Mouse (Mus musculus) activated CD4-positive, CD25-positive, alpha-beta regulatory T cell, adult 9 weeks (primary cell): Measurements from ENCODE around the gene AU022252. TPM values are rescaled to one million over a fixed set of nuclear protein-coding genes. Genes with fewer than 3 reads are reported as not detected.

ENCODE experiments used
- polyA plus RNA-seq: library from polyadenylated mRNA; unstranded; fragments of 100-300 nt; shearing (Covaris generic); gene quantifications from one replicate; pipeline ENCODE4 v1.2.1, GENCODE M21; 2017

Gene AU022252
- polyA plus RNA-seq, result 21.8 TPM

DNA sequence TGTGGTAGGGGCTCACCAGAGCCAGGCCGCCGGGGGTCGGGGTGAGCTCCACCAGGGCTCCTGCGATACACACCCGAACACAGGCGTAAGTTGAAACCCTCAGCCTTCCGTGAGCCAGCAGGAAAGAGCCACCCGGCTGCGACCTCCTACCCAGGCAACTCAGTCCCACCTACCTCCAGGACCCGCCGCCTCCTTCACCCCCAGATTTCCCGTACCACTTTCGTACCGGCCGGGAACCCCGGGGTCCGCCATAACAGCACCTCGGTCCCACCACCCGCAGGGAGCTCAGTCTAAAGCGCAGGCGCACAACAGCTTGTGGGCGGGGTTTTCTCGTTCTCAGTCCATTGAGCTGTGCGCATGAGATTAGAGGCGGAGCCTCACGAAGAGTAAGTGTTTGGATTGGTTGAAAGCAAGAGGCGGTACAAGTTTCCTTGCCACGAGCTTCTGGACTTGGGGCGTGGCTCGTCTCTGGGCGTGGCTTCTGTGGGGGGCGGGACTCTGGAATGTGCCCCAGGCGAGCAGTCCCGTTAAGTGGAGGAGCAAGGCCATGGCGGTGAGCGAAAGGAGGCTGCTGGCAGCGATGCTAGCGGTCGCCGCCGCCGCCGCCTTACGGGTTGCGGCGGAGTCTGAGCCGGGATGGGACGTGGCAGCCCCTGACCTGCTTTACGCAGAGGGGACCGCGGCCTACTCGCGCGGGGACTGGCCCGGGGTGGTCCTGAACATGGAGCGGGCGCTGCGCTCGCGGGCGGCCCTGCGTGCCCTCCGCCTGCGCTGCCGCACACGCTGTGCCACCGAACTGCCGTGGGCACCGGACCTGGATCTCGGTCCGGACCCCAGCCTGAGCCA lies at the start of gene AU022252, which contains the start of gene P3h1:
Gene AU022252 (minus strand): TSS at position 303 of the 846 bp plus-strand sequence.
Gene P3h1 (plus strand): TSS at position 506 of the 846 bp plus-strand sequence.

DNA sequence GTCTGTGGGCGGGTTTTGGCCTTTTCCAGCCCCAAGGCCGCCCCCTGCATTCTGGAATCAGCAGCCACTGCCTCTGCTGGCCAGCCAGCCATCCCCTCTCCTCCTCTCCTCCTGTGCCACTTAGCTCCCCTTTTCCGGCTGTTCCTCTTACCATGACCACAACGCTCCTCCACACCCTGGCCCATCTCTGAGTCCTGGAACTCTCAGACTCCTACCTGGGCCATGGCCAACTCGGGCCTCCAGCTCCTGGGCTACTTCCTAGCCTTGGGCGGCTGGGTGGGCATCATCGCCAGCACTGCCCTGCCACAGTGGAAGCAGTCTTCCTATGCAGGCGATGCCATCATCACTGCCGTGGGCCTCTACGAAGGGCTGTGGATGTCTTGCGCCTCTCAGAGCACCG lies 22.8 kb upstream of the AU022252 start, which contains the start of gene Cldn19:
Gene Cldn19 (plus strand): TSS at position 64 of the 400 bp plus-strand sequence.

DNA sequence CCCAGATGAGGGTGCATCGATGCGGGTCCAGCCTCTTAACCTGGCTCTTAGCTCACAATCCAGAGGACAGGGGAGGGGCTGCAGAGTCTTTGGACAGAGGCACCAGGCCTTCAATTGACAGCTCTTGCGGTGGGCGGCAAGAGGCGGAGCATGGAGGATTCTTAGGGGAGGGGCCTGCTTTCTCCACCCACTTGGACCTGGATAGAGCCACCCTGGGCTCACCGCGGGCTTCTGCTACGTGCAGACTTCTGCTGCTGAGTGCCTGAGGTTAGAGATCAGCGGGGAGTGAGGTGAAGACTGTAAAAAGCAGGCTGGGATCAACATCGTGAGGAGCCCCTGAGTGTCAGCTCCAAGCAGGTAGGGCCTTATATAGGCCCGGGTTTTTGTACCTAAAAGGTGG lies 14.3 kb downstream of the AU022252 start, which contains the start of gene Tmem269:
Gene Tmem269 (minus strand): TSS at position 49 of the 400 bp plus-strand sequence.

DNA sequence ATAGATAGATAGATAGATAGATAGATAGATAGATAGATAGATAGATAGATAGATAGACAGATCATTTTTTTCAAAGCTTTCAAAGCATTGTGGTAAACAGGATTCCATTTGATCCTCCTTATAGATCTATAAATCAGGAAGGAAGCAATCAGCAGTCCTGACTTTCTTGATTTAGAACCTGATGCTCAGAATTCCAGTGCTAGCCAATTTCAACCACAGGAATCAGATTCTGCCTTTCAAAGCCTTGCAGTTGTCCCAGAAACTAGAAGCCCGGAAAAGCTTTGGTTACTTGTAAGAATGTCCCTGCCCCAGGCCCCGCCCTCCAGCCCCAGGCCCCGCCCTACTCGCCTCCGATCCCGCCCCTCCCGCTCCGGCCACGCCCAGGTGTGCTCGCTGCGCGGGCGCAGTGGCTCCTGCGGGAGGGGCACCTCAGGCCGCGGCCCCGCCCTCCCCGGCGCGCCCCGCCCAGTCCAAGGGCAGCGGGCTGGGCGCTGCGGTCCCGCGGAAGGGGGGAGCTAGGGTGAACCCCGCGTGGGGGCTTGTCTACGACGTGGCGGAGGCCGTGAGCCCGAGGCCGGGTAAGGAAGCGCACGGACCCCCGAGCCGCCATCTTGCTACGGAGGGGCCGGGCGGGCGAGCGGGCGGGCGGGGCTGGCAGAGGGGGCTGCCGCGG lies 37.5 kb downstream of the AU022252 start, which contains the start of gene Svbp:
Gene Svbp (plus strand): TSS at position 398 of the 673 bp plus-strand sequence.

DNA sequence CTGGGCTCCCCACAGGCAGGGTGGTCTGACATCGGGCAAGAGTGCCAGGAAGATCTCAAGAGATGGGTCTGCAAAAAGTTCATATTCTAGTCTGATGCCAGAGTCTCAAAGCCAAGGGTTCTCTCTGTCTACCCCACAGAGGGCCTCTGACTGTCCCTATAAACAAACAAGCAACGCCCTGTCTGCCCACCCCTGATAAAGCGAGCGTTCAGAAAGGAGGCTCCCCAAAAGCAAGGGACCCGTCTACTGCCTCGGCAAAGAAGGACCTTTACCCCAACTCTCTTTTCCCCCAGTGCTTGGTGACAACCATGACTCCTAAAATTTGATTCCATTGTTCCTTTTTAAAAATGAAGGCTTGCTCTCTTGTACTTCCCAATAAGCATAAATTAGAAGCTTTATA lies 42.6 kb downstream of the AU022252 start, which contains the start of gene Ermap:
Gene Ermap (minus strand): TSS at position 148 of the 400 bp plus-strand sequence.

DNA sequence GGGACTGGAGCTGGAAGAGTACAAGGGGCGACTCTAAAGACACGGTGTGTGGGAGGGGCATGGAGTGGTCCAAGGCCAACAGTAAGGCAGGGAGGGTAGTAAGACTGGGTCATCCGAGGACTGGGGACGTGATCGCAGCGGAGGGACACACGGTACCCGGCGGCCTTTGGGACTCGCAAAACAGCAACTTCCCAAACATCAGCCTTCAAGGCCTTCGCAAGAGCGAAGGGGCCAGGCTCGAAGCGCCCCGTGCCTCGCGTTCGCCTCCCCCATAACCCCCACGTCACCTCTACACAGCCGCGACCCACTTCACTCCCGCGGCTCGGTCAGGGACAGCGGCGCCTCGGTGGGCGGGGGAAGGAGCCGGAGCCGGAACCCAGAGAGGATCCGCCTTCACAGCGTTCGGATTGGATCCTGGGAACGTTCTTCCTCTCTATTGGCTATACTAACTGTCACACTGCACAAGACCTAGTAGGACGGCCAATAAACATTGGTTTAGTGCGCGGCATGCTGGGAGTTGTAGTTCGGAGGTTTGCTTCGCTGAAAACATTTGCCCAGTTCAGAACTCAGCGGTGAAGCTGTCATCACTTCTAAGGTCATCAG lies 58.6 kb downstream of the AU022252 start, which contains the start of gene Zfp691:
Gene Zfp691 (minus strand): TSS at position 345 of the 603 bp plus-strand sequence.

Other genes with a start within 250 kb of the AU022252 start
- gene Slc2a1, start 124.0 kb downstream of the AU022252 start, polyA plus RNA-seq, result 62.7 TPM
- 4.6 TPM for gene Zfp691, start 58.5 kb downstream of the AU022252 start, polyA plus RNA-seq
- gene Ermap, start 42.7 kb downstream of the AU022252 start, polyA plus RNA-seq, result 2.1 TPM
- 64.9 TPM for gene Svbp, start 37.4 kb downstream of the AU022252 start, polyA plus RNA-seq
- 0.22 TPM for gene Tmem269, start 14.5 kb downstream of the AU022252 start, polyA plus RNA-seq
- gene P3h1, start 203 bp upstream of the AU022252 start, polyA plus RNA-seq, result 2.5 TPM
- not detected for gene Cldn19, start 22.7 kb upstream of the AU022252 start, polyA plus RNA-seq
- 51.6 TPM for gene Ybx1, start 61.9 kb upstream of the AU022252 start, polyA plus RNA-seq
- gene Ppih, start 87.8 kb upstream of the AU022252 start, polyA plus RNA-seq, result 57.7 TPM
- gene Ccdc30, start 182.8 kb upstream of the AU022252 start, polyA plus RNA-seq, result 10.3 TPM
- gene Ppcs, start 189.7 kb upstream of the AU022252 start, polyA plus RNA-seq, result 64.0 TPM
- gene Zmynd12, start 190.1 kb upstream of the AU022252 start, polyA plus RNA-seq, result 0.39 TPM